Mouse (Mus musculus) monocyte, adult 2 months (primary cell): ENCODE measurements around the gene Armt1.
A peak's percentile ranks its signal among the peaks of the same experiment; 100 is the strongest.

ENCODE experiments used
- DNase-seq, 2 experiments: peaks; one replicate each; pipeline ENCODE4 v3.0.0; 2022; ENCODE audit warnings: low spot score in 2 of 2, low read depth in 1 of 2

The Armt1 gene

DNA sequence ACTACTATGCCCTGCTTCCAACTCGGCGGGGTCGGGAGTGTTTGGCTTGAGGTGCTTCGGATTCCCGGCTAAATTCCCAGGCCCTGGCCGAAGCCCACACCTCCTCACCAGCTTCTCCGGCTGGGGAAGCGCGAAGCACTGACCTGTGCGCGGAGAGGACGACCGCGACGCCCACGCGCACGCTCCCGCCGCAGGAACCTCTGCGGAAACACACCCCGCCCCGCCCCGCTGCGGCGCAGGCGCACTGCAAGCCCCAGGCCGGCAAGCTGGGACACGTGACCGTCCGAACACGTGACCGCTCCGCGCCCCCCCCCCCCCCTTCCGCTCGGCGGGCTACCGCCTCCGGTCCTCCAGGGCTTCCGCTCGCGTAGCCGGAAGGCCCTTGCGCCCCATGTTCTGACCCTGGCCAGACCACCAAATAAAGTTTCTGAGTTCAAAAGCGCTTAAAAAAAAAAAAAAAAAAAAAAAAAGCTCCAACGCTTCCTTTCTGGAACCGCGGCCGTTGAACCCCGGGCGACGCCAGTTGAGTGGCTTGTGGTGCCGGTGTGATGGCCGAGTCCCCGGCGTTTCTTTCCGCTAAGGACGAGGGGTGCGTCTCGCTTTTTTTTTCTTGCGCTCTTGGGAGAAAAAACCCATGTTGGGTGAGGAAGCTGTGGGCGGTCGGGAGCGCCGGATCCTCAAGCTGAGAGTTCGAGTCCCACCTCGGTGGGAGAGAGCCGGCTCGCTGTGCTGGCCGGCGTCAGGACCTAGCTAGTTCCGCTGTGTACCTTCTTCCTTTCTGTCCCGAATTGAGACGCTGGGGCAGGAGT lies at the start of gene Armt1, which contains the start of gene Rmnd1:
Armt1 (plus strand) TSS at position 345 of the 809 bp plus-strand sequence.
Rmnd1 (minus strand) TSS at position 266 of the 809 bp plus-strand sequence.
- peak; percentile 78 to 86 for DNase-seq

DNA sequence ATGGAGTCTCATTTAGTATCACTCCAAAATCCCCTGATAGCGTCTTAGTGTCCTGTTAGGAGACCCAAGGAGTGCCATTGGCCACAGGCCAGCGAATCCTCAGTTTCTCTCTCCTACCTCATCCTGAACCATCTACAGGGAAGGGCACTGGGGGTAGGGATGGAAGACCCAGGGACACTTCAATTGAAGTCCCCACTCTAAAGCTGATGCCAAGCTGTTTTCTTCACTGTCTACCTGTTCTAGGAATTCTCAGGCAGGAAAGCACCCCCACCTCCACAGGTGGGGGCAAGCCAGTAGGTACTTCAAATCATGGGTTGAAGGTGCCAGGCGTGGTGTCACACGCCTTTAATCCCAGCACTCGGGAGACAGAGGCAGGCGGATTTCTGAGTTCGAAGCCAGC lies 48.0 kb upstream of the Armt1 start:
- DNase-seq, result no peak

DNA sequence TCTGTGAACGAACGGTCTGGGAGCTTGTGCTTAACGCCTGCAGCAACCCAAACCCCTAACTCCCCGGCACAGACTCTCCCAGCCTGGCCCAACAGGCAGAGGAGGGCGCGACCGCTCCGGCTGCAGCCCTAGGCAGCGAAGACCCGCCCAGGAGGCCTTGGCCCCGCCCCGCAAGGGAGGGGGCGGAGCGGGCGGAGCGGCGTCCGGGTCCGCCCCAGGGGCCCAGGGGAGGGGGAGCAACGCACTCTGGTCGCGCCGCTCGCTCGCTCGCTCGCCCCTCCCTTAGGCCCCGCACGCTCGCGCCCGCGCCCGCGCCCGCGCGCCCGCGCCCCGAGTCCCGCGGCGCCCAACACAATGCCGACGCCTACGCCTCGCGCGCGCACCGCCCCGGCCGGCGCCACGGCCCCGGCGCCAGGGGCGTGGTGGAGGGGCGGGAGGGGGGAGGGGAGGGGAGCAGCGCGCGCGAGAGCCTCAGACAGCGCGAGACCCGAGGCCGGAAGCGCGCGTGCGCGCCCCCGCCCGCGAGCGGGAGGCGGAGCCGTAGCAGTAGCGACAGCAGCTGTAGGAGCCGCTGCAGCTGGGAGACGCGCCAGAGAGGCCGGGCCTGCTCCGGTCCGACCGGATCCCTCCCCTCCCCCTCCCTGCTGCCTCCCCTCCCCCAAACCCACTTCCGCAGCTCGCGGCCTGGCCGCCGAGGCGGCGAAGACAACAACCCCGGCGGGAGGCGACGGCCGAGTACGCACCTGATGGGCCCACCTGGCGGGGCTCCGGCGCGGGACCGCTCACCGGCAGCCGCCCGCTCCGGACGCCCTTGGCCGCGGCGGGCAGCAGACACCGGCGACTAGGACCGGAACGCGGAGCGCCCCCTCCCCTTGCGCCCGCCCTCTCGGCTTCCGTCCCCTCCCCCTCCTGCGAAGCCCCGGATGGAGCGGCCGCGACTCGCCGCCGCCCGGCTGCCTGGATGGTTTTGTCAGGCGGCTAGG lies 45.4 kb upstream of the Armt1 start:
- peak; percentile 72 to 84 for DNase-seq

DNA sequence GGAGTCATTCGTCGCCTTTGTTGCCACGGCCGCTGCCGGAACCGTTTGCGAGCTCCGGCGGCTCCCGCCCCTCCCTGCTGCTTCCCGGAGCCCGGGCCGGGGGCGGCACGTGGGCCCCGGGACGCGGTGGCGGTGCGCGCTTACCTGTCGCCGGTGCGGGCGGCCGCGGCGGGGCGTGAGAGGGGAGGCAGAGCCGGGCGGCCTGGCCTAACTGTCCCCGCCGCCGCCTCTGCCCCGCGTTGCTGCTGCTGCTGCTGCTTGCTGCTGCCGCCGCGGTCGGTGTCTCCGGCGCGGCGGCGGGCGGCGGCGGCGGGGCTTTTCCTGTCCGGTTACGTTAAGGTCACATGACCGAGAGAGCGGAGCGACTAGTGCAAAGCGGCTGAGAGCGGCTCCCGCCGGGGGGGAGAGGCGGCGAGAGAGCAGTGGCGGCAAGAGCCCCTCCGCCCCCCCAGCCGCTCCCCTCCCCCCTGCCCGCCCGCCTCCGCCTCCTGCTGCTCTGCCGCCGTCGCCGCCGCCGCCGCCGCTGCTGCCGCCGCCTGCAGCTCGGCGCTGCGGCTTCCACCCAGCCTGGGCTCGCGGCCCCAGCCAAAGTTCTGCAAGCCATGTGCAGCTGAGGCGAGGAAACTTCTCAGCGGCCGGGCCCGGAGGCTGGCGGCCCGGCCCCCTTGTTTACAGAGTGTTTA lies 44.4 kb upstream of the Armt1 start, which contains the start of gene Zbtb2:
Zbtb2 (minus strand) TSS at position 408 of the 683 bp plus-strand sequence.
- DNase-seq, result peak in 1 of 2 experiments; percentile 10

DNA sequence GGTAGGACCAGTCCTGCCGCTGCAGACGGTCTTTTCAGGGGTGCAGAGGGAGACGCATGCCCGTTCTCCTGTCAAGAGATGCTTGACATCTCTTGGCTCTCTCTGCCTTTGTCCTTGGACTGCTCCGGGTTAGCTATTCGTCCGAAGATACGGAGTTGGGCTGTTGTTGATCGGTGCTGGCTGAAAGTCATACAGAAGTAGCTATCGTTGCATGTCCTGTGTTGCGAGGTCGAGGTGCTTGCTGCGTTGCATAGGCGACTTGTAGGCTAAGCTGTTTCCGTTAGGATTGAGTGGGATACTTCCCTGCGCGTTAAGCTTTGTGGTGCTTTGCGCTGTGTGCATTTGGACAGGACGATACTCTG lies 43.9 kb upstream of the Armt1 start:
- DNase-seq, result peak in 1 of 2 experiments; percentile 13

DNA sequence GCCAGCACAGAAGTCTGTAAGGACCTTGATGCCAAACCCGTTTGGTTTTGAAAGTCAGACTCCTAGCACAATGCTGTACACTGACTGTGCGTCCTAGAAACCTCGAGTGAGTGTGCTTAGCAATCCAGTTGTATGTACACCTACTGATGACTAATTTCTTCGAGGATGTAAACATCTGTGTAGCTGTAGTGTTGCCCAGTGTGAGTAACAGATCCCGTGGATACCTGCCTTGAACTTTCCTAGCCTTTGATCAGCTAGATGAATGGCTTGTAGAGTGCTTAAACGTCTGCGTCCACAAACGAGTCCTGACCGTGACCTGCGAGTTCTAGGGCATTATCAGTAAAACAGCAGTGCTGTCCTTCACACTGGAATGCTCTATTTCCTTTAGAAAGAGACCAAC lies 43.2 kb upstream of the Armt1 start:
- DNase-seq, result no peak

DNA sequence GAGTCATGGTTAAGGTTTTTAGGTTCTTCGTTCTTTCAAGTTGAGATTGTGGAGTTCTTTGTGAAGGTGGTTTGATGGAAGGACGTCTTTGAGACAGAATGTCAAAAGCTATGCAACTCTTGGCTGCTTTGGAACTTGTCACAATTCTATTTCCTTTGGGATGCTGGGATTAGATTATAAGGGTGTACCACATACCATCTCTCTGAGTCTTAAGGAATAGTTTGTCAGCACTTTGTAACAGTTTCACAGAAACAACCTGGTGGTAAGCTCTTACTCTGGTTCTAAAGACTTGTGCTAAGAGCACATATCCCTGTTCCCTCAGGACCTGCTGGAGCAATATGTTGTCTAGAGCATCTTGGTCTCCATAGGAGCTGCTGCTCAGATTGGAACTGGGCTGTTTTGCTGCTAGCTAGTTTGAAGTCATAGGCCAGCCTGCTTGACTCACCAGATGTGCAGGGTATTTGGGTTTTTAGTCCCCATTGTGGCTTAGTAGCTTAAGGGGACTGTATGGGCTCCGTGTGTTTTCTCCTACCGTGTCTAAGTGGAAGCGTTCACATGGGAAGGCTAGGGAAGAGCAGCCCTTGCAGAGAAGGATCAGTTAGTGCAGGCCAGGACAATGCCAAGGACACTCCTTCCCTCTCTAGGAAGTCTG lies 42.7 kb upstream of the Armt1 start:
- no peak for DNase-seq

DNA sequence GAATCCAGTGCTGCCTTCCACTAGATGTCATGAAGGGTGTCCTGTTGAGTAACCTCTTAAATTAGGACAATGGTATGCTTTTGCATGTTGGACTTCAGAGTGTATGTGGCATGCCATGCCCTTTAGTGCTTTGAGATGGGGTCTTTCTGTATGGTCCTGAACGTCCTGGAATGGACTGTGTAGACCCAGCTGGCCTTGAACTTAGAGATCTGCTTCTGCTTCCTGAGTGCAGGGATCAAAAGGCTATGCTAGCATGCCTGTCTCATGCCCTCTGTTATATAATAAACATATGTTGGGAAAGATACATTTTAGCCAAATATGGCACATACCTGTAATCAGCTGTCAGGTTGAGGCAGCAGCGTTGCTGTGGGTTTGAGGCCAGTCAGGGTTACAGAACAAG lies 41.7 kb upstream of the Armt1 start:
- no peak for DNase-seq

DNA sequence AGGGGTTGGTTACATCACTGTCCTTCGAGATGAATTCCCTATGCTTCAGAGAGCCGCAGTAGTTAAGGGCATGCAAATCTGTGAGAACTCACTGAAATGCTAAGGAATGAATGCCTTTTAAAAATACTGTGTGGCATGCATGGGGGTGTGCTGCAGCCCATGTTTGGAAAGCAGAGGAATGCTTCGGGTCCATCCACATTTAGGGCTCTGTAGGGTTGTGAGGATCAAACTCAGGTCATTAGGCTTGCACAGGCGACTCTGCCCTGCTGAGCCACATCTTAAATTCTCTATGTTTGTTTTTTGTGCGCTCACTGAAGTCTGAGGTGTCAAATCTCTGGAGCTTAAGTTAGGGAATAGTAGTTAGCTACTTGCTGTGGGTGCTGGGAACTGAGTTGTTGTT lies 41.2 kb upstream of the Armt1 start:
- DNase-seq, result no peak

DNA sequence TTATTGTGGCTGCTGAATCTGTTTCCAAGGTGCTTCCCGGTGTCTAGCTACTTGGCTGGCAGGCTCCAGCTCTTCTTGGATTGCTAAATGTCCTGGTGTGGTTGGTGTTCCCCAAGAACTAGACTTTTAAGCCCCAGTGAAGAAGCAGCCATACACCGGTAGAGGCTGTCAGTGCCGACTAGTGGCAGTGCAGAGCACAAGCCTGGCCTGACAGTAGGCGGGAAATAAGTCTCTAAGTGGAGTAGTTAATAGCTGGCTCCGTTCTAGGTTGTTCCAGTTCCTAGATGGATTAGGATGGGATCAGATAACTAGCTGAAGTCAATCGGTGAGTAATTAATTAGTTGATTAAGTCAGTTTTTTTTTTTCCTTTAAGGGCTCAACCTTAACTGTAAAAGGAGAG lies 40.4 kb upstream of the Armt1 start:
- peak in 1 of 2 experiments; percentile 22 for DNase-seq

DNA sequence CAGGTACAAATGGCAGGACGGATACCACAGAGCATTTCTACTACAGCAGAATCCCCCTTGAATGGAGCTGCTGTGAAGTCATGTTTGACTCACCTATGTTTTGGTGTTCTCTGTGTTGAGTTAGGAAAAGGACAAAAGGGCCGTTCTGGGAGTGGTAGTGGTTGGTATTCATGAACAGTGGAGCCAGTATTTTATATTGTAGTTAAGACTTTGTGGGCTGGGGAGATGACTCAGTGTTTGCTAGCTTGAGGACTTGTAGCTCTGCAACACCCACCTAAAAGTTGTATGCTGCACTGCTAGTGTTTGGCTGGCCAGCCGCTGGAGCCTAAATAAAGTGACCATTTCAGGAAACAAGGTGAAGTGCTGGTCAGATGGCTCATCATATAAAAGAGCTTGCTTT lies 36.9 kb upstream of the Armt1 start:
- DNase-seq, result no peak

DNA sequence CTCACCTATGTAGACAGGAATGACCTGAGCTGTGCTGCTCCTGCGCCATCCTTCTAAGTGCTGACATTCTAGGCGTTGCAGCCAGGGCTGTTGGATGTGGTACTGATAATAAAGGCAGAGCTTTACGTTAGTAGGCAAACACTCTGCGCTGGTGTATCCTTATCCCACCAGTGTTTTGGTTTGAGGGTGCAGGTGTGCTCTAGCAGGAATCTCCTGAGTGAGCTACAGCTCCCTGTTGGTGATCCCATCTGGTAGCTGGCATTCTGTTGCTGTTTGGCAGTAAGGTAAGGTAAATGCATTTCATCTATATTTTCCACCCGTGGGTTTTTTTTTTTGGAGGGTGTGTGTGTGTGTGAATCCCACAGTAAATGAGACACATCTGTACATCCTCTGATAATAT lies 34.2 kb upstream of the Armt1 start:
- no peak for DNase-seq

DNA sequence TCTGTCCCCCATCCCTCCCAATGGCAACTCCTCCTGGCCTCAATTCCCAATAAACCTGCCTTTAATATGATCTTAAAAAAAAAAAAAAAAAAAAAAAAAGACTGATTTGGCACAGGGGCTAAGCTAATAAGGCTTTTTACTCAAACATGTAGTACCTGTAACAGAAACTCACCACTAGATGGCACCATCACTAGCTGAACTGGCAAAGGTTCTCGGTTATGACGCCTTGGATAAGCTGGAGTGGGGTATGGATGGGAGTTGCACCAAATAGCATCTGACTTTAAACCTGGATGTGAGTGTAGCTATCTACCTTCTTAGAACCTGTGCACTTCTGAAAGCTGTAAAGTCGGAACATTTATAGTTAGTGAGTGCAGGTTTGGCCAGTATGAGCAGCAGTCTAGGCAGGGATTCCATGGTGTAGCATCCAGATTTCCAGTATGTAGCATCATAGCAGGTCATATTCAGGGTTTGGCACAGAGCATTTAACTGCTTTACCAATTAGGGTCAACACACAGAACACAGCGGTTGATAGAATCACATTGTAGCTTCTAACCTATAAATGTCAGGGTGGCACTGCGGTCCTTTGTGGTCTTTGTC lies 27.3 kb upstream of the Armt1 start:
- DNase-seq, result no peak

DNA sequence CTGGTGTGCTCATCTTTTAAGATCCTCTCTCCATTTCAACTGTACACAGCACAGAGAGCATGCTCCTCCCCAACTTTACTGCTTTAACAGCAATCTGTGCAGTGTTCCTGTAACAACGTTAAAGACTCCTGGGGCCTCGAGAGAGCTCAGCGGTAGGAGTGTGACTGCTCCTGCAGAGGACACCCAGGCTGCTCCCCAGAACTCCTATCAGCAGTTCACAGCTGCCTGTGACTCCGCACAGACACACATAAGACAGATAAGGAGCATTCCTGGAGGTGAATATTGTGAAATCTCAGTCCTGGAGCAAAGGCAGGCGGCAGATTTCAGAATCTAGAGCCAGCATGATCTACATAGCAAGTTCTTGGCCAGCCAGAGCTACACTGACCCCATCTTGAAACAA lies 26.8 kb upstream of the Armt1 start:
- no peak for DNase-seq

DNA sequence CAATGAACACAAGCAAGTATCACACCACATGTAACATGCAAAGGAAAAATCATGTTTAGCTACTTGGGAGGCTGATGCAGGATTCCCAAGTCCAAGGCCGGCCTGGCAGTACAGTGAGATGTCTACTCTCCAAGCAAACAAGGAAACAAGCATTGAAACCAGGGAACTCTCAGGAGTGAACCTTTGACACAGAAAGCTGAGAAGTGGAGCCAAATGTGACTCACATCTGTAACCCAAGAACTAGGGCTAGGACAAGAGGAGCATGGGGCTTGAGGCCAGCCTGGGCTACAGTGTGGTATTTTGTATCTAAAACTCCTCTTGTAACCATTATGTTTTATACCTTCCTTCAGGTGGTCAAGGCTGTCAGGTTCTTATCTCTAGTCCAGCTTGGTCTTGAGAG lies 25.1 kb upstream of the Armt1 start:
- DNase-seq, result no peak

DNA sequence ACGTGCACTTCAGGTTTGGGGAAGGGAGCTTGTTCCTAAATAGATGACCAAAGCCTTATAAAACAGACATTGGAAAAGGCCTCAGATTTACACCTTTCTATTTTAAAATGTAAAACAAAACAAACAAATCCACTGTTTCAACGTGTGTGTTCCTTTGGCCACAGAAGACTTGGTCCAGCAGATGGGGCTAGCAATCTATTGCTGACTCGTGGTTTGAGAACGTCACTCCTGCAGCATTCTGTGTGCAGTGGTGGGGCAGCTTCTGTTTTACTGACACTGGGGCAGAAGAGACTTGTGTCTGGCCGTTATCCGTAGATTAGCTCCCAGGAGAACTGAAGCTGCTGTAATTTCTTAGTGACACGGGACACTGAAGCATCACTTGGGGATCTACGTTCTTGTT lies 7.0 kb upstream of the Armt1 start:
- no peak for DNase-seq

DNA sequence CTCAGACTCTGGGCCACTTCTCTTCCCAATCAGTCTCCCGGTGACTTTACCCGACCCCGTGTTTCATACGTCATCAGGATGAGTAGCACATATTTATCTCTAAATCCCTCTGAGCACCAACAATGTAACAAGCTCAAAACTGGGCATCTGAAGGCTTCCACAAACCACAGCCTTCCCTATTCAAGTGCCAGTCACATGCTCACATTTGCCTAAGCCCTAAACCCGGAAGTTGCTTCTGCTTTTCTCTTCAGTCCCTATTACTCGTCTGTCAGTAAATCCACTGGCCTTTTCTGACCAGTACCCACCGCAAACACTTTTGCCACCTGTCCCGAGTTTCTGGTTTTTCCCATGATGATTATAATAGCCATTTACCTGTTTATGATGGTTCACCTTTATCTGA lies 1.9 kb upstream of the Armt1 start:
- DNase-seq, result peak in 1 of 2 experiments; percentile 31

DNA sequence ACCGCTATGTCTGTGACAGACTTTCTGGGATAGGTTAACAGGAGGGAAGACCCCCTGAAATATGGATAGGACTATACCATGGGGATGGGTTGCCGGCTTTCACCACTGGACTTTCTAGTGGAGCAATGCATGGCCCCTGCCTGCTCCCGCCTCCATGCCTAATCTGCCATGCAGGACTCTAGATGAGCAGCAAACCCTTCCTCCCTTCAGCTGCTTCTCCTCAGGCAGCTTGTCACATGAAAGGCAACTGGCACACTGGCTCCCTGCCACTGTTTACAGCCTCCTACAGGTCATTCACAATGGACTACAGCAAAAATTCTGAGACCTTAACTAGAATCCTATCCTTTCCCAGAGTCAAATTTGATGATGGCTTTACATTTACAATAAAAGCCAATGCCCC lies 1.4 kb upstream of the Armt1 start:
- DNase-seq, result no peak

DNA sequence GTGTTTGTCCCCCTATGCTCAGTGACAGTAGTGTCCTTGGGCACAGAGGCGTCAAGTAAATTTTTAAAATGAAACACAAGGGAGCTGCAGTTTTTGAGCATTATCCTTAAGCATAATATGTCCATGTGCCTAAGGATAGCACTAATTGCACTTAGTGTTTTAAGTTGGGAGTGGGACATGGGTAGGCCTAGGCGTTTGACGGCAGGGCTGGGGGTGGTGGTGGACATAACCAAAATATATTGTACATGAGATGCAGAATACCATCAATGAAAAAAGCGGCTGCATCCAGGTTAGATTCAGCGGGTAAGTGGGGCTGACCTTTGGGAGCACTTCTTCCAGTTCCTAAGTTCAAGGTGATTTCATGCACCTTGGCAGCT lies 533 bp upstream of the Armt1 start:
- no peak for DNase-seq

DNA sequence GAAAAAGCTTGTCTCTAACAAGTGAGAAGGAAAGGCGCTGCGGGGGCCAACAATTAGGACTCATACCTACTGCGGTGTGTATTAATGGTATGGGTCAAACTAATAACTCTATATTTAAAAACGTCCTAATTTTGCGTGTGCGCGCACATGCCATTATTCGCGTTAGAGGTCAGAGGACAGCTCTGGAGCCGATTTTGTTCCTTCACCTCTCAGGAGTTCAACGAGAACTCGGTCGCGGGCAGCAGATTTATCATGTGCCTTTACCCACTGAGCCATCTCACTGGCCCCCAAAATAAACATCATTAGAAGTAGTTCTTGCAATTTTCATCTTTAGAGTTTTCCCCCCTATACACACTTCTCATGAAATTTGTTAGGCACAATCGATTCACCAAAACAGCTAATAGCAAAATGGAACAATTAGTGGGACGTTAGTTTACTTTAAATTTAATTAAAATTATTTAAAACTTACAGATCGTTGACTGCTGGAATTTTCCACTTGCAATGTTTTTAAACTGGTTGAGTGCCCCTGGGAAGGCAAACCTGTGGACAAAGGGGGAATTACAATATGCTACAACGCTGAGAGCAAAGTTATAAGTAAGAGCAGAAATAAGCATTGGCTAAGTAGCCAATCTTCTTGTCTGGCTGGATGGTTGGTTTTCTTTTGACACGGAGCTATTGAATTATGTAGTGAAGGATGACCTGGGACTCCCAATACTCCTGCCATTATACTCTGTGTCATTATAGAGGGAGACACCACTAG lies 909 bp downstream of the Armt1 start:
- no peak for DNase-seq
